Mouse (Mus musculus): ENCODE data around the gene G3bp2.
A peak's percentile ranks its signal among the peaks of the same experiment; 100 is the strongest.
"Not testable (repeated sequence)": the region's sequence is repeated elsewhere in the genome, so short reads cannot be mapped to it uniquely, and the experiment has no call there.

The G3bp2 gene

DNA sequence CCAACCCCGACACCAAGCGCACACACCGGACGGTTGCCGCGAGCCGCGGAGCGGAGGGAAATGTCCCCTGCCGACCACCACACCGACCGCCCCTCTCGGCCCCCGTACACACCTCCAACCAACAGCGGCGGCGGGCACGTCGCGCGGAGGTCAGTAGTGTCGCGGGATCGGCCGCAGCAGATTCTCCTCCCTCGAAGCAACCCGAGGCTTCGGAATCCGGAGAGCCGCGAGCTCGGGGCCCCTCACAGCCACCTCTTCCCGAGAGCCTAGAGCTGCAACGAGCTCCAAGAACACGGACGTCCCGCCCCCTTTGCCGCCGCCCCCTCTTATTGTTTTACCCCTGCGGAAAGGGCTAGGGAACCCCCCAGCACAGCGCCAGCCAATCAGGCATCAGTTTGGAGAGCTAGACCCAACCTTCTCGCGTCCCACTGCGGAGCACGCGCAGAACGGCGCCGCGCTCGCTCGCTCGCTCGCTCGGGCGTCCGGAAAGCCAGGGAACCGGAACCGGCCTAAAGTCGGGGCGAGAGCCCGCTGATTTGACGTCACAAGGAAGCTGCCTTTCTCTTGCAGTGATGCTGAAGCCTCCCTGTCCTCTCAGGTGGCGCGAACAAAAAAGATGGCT lies at the start of gene G3bp2:
G3bp2 (minus strand) TSS at position 303 of the 622 bp plus-strand sequence.
- DNase-seq (ENCODE audit: low spot score): peak; percentile 98

DNA sequence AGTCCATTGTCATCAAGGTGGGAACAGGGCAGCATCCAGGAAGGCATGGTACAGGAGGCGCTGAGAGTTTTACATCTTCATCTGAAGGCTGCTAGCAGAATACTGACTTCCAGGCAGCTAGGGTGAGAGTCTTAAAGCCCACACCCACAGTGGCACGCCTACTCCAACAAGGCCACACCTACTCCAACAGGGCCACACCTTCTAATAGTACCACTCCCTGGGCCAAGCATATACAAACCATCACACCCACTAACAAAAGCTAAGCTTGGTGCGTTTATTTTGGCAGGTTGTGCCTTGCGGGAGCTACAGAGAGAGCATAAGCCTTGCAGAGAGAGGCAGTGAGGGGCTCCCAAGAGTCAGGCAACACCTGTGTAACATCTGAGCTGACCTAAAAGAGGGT lies 49.5 kb upstream of the G3bp2 start:
- DNase-seq (ENCODE audit: low spot score): not testable (repeated sequence)

- no peak for DNase-seq (ENCODE audit: low spot score)
Observed at GRCm38 (mm10) chr5:92132127-92132526, 48.6 kb upstream of the G3bp2 start.

GRCm38 (mm10) chr5:92130040-92130682 lies 46.6 kb upstream of the G3bp2 start:
- DNase-seq (ENCODE audit: low spot score): no peak

- DNase-seq (ENCODE audit: low spot score): no peak
Observed at GRCm38 (mm10) chr5:92129321-92129768, 45.8 kb upstream of the G3bp2 start.

DNA sequence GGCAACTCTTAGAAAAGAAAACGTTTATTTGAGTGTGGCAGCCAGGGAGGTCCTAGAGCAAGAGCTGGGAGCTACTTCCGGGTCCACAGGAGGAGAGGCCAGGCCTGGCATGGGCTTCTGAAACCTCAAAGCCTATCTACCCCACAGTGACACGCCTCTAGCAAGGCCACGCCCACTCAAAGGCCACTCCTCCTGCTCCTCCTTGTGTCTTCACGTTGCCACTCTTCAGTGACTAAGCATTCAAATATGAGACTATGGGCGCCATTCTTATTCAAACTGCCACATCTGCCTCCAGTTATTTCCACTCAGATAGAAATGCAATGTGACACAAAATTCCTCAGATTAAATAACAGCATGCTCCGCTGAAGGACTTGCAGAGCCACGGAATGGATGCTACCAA lies 45.1 kb upstream of the G3bp2 start:
- DNase-seq (ENCODE audit: low spot score): peak; percentile 73

DNA sequence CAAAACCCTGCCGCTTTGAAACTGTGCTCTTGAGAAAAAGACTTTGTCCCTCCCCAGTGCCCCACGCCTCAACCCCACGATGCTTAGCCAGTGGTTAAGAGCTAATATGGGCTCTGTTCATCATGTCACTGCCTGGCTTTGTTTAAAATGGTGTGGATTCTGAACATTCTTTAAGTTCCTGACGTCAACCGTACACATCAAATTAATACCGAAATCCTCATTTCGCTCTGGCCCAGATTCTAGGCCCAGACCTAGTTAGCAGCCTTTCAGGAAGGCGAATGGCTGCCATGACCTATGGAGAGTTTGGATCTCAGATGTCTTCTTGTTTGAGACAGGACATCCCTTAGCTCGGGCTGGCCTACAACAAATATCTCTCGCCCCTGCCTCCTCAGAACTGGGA lies 44.2 kb upstream of the G3bp2 start:
- DNase-seq (ENCODE audit: low spot score): no peak

GRCm38 (mm10) chr5:92127141-92127625 lies 43.7 kb upstream of the G3bp2 start:
- DNase-seq (ENCODE audit: low spot score): no peak

- DNase-seq (ENCODE audit: low spot score): no peak
Observed at GRCm38 (mm10) chr5:92125446-92125845, 41.9 kb upstream of the G3bp2 start.

DNA sequence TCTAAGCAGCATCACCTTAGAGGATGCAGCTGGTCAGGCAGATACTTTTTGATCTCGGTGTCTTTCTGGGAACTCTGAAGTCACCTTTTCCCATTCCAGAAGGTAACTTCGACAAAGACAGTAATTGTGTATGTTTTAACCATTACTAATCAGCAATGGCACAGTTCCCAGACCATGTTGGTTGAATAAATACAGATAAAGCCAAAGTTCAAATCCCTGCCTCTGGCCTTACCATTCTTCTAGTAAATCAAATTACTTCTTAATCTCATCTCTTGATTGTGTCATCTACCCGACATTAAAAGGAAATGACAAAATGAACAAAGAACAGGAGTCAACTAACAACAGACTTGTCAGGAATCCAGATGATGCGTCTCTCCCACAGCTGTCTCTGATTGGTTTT lies 38.1 kb upstream of the G3bp2 start:
- no peak for DNase-seq (ENCODE audit: low spot score)

DNA sequence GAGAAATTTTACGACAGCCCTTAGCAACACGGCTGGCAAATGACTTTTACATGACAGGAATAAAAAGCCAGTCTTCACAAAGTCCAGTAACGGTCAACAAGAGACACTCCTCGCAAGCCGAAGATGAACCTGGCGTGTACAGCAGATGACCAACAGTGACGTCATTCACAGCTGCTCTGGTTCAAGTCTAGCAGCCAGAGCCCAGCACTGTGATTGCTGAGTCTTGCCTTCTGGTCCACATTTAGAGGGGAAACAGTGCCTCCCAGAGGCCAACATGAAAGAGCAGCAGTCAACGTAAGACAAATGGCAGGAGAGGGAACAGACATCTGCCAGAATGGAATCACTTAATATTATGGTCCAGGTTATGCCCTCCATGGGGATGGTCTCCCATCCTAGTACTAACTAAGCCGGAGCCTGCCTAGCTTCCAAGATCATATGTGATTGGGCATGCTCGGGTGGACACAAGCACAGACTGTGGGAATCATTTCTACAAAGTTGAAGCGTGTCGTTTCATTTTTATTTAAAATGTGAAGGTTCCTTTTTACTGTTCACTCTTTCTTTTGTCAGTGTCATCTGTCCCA lies 34.4 kb upstream of the G3bp2 start:
- peak; percentile 69 for DNase-seq (ENCODE audit: low spot score)

DNA sequence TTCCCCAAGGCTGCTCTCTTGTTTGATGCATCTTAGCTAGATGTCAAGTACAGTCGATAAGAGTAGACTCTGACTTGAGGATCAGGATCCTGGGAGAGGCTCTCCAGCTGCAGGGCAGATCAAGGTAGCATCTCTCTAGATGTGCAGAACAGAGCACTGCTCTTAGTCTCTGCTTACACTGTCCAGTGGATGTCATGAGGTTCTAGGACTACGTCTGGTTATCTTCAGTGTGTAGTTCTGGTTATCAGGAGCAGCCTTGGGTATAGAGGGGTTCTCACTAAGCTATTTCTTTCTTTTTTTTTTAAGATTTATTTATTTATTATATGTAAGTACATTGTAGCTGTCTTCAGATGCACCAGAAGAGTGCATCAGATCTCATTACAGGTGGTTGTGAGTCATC lies 31.4 kb upstream of the G3bp2 start:
- no peak for DNase-seq (ENCODE audit: low spot score)

DNA sequence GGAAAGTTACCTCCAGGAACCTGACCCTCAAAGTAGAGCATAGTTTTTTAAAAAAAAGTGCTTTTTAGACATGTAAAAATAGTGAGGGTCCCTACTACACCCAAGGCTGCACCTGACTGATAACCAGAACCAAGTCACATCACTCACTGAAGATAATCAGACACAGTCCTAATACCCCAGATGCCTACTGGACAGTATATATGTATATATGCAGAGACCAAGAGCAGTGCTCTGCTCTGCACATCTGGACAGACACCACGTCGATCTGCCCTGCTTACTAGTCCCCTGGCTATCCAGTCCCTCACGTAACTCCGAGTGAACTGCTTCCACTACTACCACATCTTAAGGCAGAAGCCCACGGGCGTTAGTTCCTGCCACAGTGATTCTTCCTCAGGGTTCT lies 30.7 kb upstream of the G3bp2 start:
- no peak for DNase-seq (ENCODE audit: low spot score)

- no peak for DNase-seq (ENCODE audit: low spot score)
Observed at GRCm38 (mm10) chr5:92113484-92113883, 30.0 kb upstream of the G3bp2 start.

- peak; percentile 24 for DNase-seq (ENCODE audit: low spot score)
Observed at GRCm38 (mm10) chr5:92112585-92112984, 29.1 kb upstream of the G3bp2 start.

- DNase-seq (ENCODE audit: low spot score): no peak
Observed at GRCm38 (mm10) chr5:92112175-92112574, 28.7 kb upstream of the G3bp2 start.

DNA sequence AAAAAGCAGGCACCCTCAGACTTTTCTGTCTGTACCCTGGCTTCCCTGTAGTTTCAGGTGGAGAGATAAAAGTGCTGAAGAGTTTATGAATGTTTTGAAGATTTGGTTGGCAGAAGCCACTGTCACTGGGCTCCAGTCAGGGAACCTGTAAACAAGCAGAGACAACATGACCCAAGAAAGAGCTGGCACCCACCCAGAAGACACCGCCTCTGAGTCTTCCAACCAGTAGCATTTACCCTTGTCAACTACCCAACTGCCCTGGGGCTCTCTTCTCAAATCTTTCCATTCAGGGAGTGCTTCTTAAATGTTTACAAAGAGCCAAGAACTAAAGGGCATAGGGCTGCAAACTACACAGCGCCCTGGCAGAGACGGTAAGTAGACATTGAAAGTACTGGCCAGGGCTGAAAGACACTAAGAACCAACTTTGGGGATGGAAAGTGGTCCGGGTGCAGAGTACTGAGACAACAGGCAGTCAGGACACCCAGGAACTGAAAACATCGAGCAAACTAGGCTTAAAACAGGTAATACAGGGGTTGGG lies 27.4 kb upstream of the G3bp2 start:
- no peak for DNase-seq (ENCODE audit: low spot score)

- no peak for DNase-seq (ENCODE audit: low spot score)
Observed at GRCm38 (mm10) chr5:92107282-92107681, 23.8 kb upstream of the G3bp2 start.

GRCm38 (mm10) chr5:92106327-92107125 lies 23.0 kb upstream of the G3bp2 start:
- DNase-seq (ENCODE audit: low spot score): no peak

DNA sequence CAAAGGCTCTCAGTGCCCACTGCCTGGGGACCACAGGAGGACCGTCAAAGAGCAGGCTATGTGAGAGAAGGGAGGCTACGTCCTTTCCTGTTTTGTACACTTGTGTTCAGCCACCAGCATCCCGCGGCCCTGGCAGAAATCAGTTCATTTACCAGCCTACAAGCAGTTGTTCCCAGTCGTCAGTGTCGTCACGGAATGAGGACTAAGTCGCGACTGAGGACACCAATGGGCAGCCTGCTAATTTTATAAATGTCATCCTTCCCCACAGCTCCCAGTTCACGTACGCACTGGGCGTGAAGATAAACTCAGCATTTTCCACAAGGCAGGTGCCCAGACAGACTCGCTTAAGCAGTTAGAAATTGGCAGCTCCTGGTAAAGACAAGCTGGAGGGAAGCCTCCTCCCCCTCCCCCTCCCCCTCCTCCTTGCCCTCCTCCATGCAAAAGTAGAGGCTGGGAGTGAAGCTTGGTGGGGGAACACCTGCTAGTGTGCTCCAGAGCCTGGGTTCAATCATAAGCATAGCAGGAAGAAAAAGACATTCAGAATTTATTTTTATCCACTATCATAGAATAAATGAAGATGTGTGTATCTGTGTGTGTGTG lies 20.4 kb upstream of the G3bp2 start:
- no peak for DNase-seq (ENCODE audit: low spot score)

DNA sequence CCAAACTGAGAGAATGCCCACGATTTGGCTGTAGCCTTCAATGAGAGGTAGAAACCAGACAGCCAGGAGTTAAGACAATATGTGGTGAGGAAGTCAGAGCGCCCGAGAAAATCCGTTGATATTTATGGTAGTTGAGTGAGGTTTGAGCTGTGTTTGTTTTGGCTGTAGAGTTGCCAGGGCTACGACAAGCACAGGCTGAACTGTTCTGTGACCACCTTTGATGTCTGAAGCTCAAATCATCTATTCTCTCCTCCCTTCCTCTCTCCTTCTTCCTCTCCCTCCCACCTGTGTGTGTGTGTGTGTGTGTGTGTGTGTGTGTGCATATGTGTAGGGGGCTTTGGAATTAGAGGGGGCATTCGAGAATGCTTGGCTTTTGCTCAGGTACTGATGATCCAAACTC lies 19.5 kb upstream of the G3bp2 start:
- DNase-seq (ENCODE audit: low spot score): no peak

- no peak for DNase-seq (ENCODE audit: low spot score)
Observed at GRCm38 (mm10) chr5:92101601-92102000, 18.1 kb upstream of the G3bp2 start.

All from retina, embryonic 14.5 days (tissue).